26 mouse cellular contexts compared by ENCODE assay signal in the genomic region with DNA sequence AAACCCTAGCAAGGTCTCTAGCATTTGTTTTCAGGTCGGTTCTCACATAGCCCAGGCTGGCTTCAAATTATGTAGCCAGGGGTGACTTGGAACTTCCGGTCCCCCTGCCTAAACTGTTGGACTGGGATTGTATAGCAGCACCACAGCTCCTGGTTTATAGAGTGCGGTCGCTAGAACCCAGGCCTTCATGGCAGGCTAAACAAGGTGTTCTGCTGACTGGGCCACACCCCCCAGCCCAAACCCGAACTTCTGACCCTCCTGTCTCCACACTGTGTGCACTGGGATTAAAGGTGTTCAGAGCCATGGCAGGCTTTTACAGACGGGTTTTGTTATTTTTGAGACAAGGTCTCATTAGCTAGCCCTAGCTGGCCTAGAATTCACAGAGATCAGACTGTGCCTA. TPM values are rescaled to one million over a fixed set of nuclear protein-coding genes. Genes with fewer than 3 reads are reported as not detected.
DNase-seq lines count a peak whose midpoint lies in the region; ATAC-seq and TF ChIP-seq lines count a peak whose summit lies in the region.
"Had no signal": no experiment of that assay in that cellular context is flagged by ENCODE, and none has a peak within 500 bp of the region (broad histone marks: within the 10 kb centered on the region; RNA-seq: fewer than 3 reads in every experiment).

No protein-coding gene starts in this region.

- no peaks in the 10 kb centered on the region for H3K4me1 ChIP-seq in embryonic facial prominence, embryonic 15.5 days
- H3K4me1 ChIP-seq in embryonic facial prominence, embryonic 10.5 days = 0 out of 2 replicates have a peak, but pooled peaks cover 4% of the 10 kb centered on the region
- H3K4me1 ChIP-seq in heart, embryonic 16.5 days (ENCODE audit: control insufficient read depth, insufficient read depth, low read length) = peaks cover 6% of the 10 kb centered on the region
- H3K4me1 ChIP-seq in lung, postnatal 0 days (ENCODE audit: insufficient read depth, low read depth, low read length) = peaks cover 4% of the 10 kb centered on the region; the same call in 1 of the 2 replicates
- 0 out of 2 replicates have a peak, but pooled peaks cover 2% of the 10 kb centered on the region for H3K4me1 ChIP-seq in lung, adult 2 months (ENCODE audit: control insufficient read depth, insufficient read depth, low read length)
- no peaks in the 10 kb centered on the region for H3K4me1 ChIP-seq in stomach, postnatal 0 days (replicated peaks; ENCODE audit: control insufficient read depth, insufficient read depth)
- H3K4me1 ChIP-seq: hindbrain, embryonic 12.5 days; limb, embryonic 13.5 days; liver, embryonic 12.5 days had no signal

- no peak overlapping the region for H3K9ac ChIP-seq in embryonic facial prominence, embryonic 15.5 days
- H3K9ac ChIP-seq in heart, embryonic 16.5 days (ENCODE audit: low read length) = no peak overlapping the region
- H3K9ac ChIP-seq in lung, postnatal 0 days (replicated peaks; ENCODE audit: low read depth) = no peak overlapping the region
- H3K9ac ChIP-seq in stomach, postnatal 0 days (ENCODE audit: low read length) = no peak overlapping the region
- H3K9ac ChIP-seq: hindbrain, embryonic 12.5 days; limb, embryonic 13.5 days; liver, embryonic 12.5 days had no signal

- whole genome bisulfite sequencing in embryonic facial prominence, embryonic 15.5 days = 67% methylated on average over 6 of the region's 6 CpGs
- WGBS in embryonic facial prominence, embryonic 10.5 days = 81% methylated on average over 6 of the region's 6 CpGs
- 74% methylated on average over 6 of the region's 6 CpGs for WGBS in heart, embryonic 16.5 days
- 55% methylated on average over 6 of the region's 6 CpGs for WGBS in lung, postnatal 0 days
- WGBS in lung, adult 2 months = 57% methylated on average over 6 of the region's 6 CpGs
- WGBS in stomach, postnatal 0 days = 60% methylated on average over 6 of the region's 6 CpGs

- H3K4me2 ChIP-seq in embryonic facial prominence, embryonic 15.5 days (replicated peaks) = no peak overlapping the region
- H3K4me2 ChIP-seq in heart, embryonic 16.5 days (ENCODE audit: low read depth, low read length) = no peak overlapping the region
- no peak overlapping the region for H3K4me2 ChIP-seq in lung, postnatal 0 days (replicated peaks; ENCODE audit: low read depth, low read length)
- H3K4me2 ChIP-seq in stomach, postnatal 0 days (replicated peaks; ENCODE audit: low read depth) = no peak overlapping the region
- H3K4me2 ChIP-seq: hindbrain, embryonic 12.5 days; limb, embryonic 13.5 days; liver, embryonic 12.5 days had no signal

- H3K4me3 ChIP-seq in embryonic facial prominence, embryonic 15.5 days (replicated peaks) = no peak overlapping the region
- no peak overlapping the region for H3K4me3 ChIP-seq in embryonic facial prominence, embryonic 10.5 days
- no peak overlapping the region for H3K4me3 ChIP-seq in heart, embryonic 16.5 days (ENCODE audit: low read length)
- H3K4me3 ChIP-seq in lung, postnatal 0 days (ENCODE audit: low read depth, low read length) = no peak overlapping the region
- H3K4me3 ChIP-seq in lung, adult 2 months (replicated peaks; ENCODE audit: extremely low read depth, low read depth, low read length) = no peak overlapping the region
- H3K4me3 ChIP-seq in stomach, postnatal 0 days (ENCODE audit: low read depth, low read length) = no peak overlapping the region
- H3K4me3 ChIP-seq: hindbrain, embryonic 12.5 days; limb, embryonic 13.5 days; liver, embryonic 12.5 days had no signal

- H3K27me3 ChIP-seq in embryonic facial prominence, embryonic 15.5 days = no peaks in the 10 kb centered on the region
- H3K27me3 ChIP-seq in embryonic facial prominence, embryonic 10.5 days (replicated peaks; ENCODE audit: low read depth, poor library complexity, severe bottlenecking) = no peaks in the 10 kb centered on the region
- no peaks in the 10 kb centered on the region for H3K27me3 ChIP-seq in heart, embryonic 16.5 days (ENCODE audit: control insufficient read depth, insufficient read depth, low read length)
- no peaks in the 10 kb centered on the region for H3K27me3 ChIP-seq in lung, postnatal 0 days (replicated peaks; ENCODE audit: insufficient read depth, low read length)
- no peaks in the 10 kb centered on the region for H3K27me3 ChIP-seq in stomach, postnatal 0 days (ENCODE audit: control insufficient read depth, insufficient read depth, low read length)
- H3K27me3 ChIP-seq: hindbrain, embryonic 12.5 days; limb, embryonic 13.5 days; liver, embryonic 12.5 days had no signal

- ATAC-seq in embryonic facial prominence, embryonic 15.5 days (ENCODE audit: insufficient number of reproducible peaks, low FRiP score, low TSS enrichment, low read depth) = 0 out of 2 replicates have a peak, but pooled peaks have one; percentile 16
- ATAC-seq in heart, embryonic 16.5 days (replicated peaks; ENCODE audit: extremely low read depth, insufficient read depth, low FRiP score) = no peak
- ATAC-seq in lung, postnatal 0 days = peak; percentile 34
- ATAC-seq in stomach, postnatal 0 days (ENCODE audit: low FRiP score, low TSS enrichment) = peak; percentile 69
- ATAC-seq: activated CD4-positive, CD25-positive, alpha-beta regulatory T cell, adult 4 months; liver, embryonic 12.5 days had no signal

- H3K27ac ChIP-seq in embryonic facial prominence, embryonic 15.5 days (replicated peaks) = 0 out of 2 replicates have a peak overlapping the region, but pooled peaks have one; percentile 17
- no peak overlapping the region for H3K27ac ChIP-seq in embryonic facial prominence, embryonic 10.5 days (replicated peaks)
- H3K27ac ChIP-seq in heart, embryonic 16.5 days (ENCODE audit: low read length) = peak overlapping the region; percentile 66
- peak overlapping the region; percentile 69 for H3K27ac ChIP-seq in lung, postnatal 0 days (ENCODE audit: low read length)
- H3K27ac ChIP-seq in stomach, postnatal 0 days (replicated peaks) = peak overlapping the region; percentile 74
- H3K27ac ChIP-seq: hindbrain, embryonic 12.5 days; limb, embryonic 13.5 days; liver, embryonic 12.5 days had no signal

- intact Hi-C loops in heart, postnatal 10 days (cut with DNase I) = no loop called here

- TF ChIP-seq POLR2A in lung, adult 2 months (IDR thresholded peaks at IDR 0.05; ENCODE audit: borderline replicate concordance, extremely low read depth, low read depth, low read length) = no peak

- no peak for TF ChIP-seq EP300 in lung, postnatal 0 days (IDR thresholded peaks at IDR 0.05)
- TF ChIP-seq EP300 in stomach, postnatal 0 days (optimal IDR thresholded peaks at IDR 0.05) = no peak

- DNase-seq in embryonic facial prominence, embryonic 10.5 days (ENCODE audit: low spot score) = no peak
- DNase-seq in heart, postnatal 10 days = no peak
- no peak for DNase-seq in lung, postnatal 0 days (ENCODE audit: low spot score)
- no peak for DNase-seq in lung, adult 2 months
- peak; percentile 47 for DNase-seq in stomach, postnatal 0 days (ENCODE audit: low spot score)
- DNase-seq in gastrocnemius, postnatal 10 days = no peak
- DNase-seq: cerebellum, adult 11-12 months; midbrain, embryonic 14.5 days; right cerebral cortex, postnatal 14 days had no signal

- H3K9me3 ChIP-seq in embryonic facial prominence, embryonic 15.5 days (replicated peaks) = no peaks in the 10 kb centered on the region
- H3K9me3 ChIP-seq in embryonic facial prominence, embryonic 10.5 days = peaks cover 14% of the 10 kb centered on the region
- peaks cover 3% of the 10 kb centered on the region; the same call in 1 of the 2 replicates for H3K9me3 ChIP-seq in heart, embryonic 16.5 days (replicated peaks; ENCODE audit: control insufficient read depth, low read length)
- H3K9me3 ChIP-seq in lung, postnatal 0 days (ENCODE audit: low read length) = no peaks in the 10 kb centered on the region
- H3K9me3 ChIP-seq in stomach, postnatal 0 days (ENCODE audit: control insufficient read depth, low read length) = no peaks in the 10 kb centered on the region

- TF ChIP-seq CTCF in lung, postnatal 0 days (IDR thresholded peaks at IDR 0.05) = no peak
- no peak for TF ChIP-seq CTCF in lung, adult 2 months (IDR thresholded peaks at IDR 0.05; ENCODE audit: insufficient read depth, low read length)
- no peak for TF ChIP-seq CTCF in stomach, postnatal 0 days (IDR thresholded peaks at IDR 0.05; ENCODE audit: low read depth)

- H3K36me3 ChIP-seq in embryonic facial prominence, embryonic 15.5 days = no peaks in the 10 kb centered on the region
- no peaks in the 10 kb centered on the region for H3K36me3 ChIP-seq in embryonic facial prominence, embryonic 10.5 days (replicated peaks)
- H3K36me3 ChIP-seq in heart, embryonic 16.5 days (ENCODE audit: control insufficient read depth, insufficient read depth) = no peaks in the 10 kb centered on the region
- no peaks in the 10 kb centered on the region for H3K36me3 ChIP-seq in lung, postnatal 0 days (ENCODE audit: insufficient read depth, low read length)
- H3K36me3 ChIP-seq in stomach, postnatal 0 days (ENCODE audit: control insufficient read depth, insufficient read depth, low read length) = no peaks in the 10 kb centered on the region
- H3K36me3 ChIP-seq: hindbrain, embryonic 12.5 days; limb, embryonic 13.5 days; liver, embryonic 12.5 days had no signal

RNA-seq across cellular contexts. Expression of gene Smurf1, which starts 13.5 kb away (rescaled TPM):
- 18.5 and 19.3 TPM in 2 replicates for polyA plus RNA-seq in embryonic facial prominence, embryonic 15.5 days (2015; fragmentation: Nextera tagmentation; extraction: Ambion mirVana)
- polyA plus RNA-seq in embryonic facial prominence, embryonic 10.5 days (2016; fragmentation: Nextera tagmentation; extraction: Ambion mirVana) = 14.5 and 17.0 TPM in 2 replicates
- polyA plus RNA-seq in heart, embryonic 16.5 days (2015; fragmentation: Nextera tagmentation; extraction: Ambion mirVana) = 9.3 and 13.5 TPM in 2 replicates
- total RNA-seq in heart, postnatal 10 days (2021) = 10 to 100 TPM; 28.7 to 33.6 TPM
- polyA plus RNA-seq in lung, postnatal 0 days (2015; fragmentation: Nextera tagmentation; extraction: Ambion mirVana) = 12.5 and 13.2 TPM in 2 replicates
- 33.5 and 34.1 TPM in 2 replicates for polyA plus RNA-seq in lung, adult 2 months (2012; rRNA removed)
- polyA plus RNA-seq in stomach, postnatal 0 days (2015; fragmentation: Nextera tagmentation; extraction: Ambion mirVana) = 11.2 and 11.6 TPM in 2 replicates
- 10 to 100 TPM; 15.7 to 20.2 TPM for total RNA-seq in gastrocnemius, postnatal 10 days (2021)

RNA-seq across cellular contexts. Expression of gene Gm4871, which starts 53.4 kb away (rescaled TPM):
- not detected in 2 replicates for polyA plus RNA-seq in embryonic facial prominence, embryonic 15.5 days (2015; fragmentation: Nextera tagmentation; extraction: Ambion mirVana)
- polyA plus RNA-seq in embryonic facial prominence, embryonic 10.5 days (2016; fragmentation: Nextera tagmentation; extraction: Ambion mirVana) = not detected in 2 replicates
- polyA plus RNA-seq in heart, embryonic 16.5 days (2015; fragmentation: Nextera tagmentation; extraction: Ambion mirVana) = not detected in 2 replicates
- not detected for total RNA-seq in heart, postnatal 10 days (2021)
- not detected in 2 replicates for polyA plus RNA-seq in lung, postnatal 0 days (2015; fragmentation: Nextera tagmentation; extraction: Ambion mirVana)
- not detected in 2 replicates for polyA plus RNA-seq in lung, adult 2 months (2012; rRNA removed)
- polyA plus RNA-seq in stomach, postnatal 0 days (2015; fragmentation: Nextera tagmentation; extraction: Ambion mirVana) = not detected in 2 replicates
- total RNA-seq in gastrocnemius, postnatal 10 days (2021) = not detected
- total RNA-seq: adrenal gland, adult 8-10 months; gastrocnemius, postnatal 4 days; left cerebral cortex, postnatal 14 days; megakaryocyte, adult 5-6 weeks had no signal
- polyA plus RNA-seq: activated CD4-positive, CD25-positive, alpha-beta regulatory T cell, adult 4 months; cortical plate, adult 2 months; embryonic facial prominence, embryonic 11.5 days; forebrain, embryonic 11.5 days; heart, postnatal 0 days; hindbrain, embryonic 12.5 days; limb, embryonic 13.5 days; liver, embryonic 12.5 days; midbrain, embryonic 14.5 days; neural tube, embryonic 11.5 days; spleen, adult 2 months; thymus, postnatal 0 days had no signal
